Mouse (Mus musculus): Measurements from ENCODE around the gene Pabpc1l. TPM values are rescaled to one million over a fixed set of nuclear protein-coding genes. Genes with fewer than 3 reads are reported as not detected.

Pabpc1l gene
- total and polyA plus RNA-seq, 3 experiments, result 0.47 to 0.96 (median 0.76) TPM

DNA sequence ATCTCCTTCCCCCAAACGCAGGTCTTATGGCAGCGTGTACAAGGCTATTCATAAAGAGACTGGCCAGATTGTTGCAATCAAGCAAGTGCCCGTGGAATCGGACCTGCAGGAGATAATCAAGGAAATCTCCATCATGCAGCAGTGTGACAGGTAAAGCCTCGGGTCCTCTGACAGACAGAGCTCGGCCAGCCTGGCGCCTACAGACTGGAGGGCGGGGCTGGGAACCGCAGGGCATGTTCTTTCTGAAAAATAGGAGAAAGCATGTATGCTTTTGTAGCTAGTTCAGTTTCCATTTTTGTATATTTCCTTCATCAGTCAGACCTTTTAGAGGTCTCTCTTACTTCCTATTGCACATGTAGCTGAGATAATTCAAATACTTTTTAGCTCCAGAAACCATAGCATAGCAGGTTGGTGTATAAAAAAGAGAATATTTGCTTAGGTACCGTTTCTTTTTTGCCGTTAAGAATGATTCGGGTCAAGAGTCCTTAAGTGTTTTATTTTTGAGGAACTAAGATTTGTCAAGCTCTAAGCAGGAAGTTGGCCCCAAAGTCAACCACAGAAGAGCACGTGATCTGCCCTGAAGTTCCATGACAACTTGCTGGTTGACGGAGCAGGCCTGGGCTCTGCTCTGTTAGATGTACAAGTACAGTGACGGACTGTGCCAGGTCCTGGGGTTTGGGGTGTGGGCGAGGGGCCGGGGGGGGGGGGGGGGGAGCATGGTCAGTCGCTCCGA lies 58.5 kb downstream of the Pabpc1l start:
- peaks cover 12 to 89% of the 10 kb centered on the region in 2 experiments for H3K4me1 ChIP-seq (ENCODE audit: control insufficient read depth in 1 of 2, insufficient read depth in 2 of 2)
- peak overlapping the region; percentile 75 for H3K9ac ChIP-seq (ENCODE audit: insufficient read depth, low read depth)
- in situ Hi-C loops (cut with MboI; ENCODE audit: low pct_ligation_motif_present, low pct_unique_long_range_greater_than_20kb, low sequenced_read_pairs) (no loop called here), dilution Hi-C loops (cut with MboI; ENCODE audit: extremely low pct_ligation_motif_present, extremely low pct_unique_long_range_greater_than_20kb, low sequenced_read_pairs) (no loop called here)
- DNase-seq (ENCODE audit: extremely low read depth), result peak; percentile 96
- TF ChIP-seq JUN (IDR thresholded peaks at IDR 0.05; ENCODE audit: insufficient read depth, low read depth, low read length) (no peak), NELFE (IDR thresholded peaks at IDR 0.05; ENCODE audit: low read depth, low read length) (no peak), MAZ (IDR thresholded peaks at IDR 0.05; ENCODE audit: low read depth, low read length) (0 out of 2 replicates have a peak, but pooled peaks have one; percentile 41), MAFK (IDR thresholded peaks at IDR 0.05; ENCODE audit: insufficient replicate concordance, low read length) (no peak), PAX5 (IDR thresholded peaks at IDR 0.05; ENCODE audit: low read length) (no peak), TBP (conservative IDR thresholded peaks at IDR 0.05; ENCODE audit: low read depth, low read length) (0 out of 2 replicates have a peak, but pooled peaks have one; percentile 49), POLR2A (IDR thresholded peaks at IDR 0.05; ENCODE audit: low read depth, low read length) (peak; percentile 21; the same call in 1 of the 2 replicates), USF1 (IDR thresholded peaks at IDR 0.05; ENCODE audit: low read depth, low read length) (peak; percentile 91), ZC3H11A (IDR thresholded peaks at IDR 0.05; ENCODE audit: low read depth, low read length) (no peak), UBTF (IDR thresholded peaks at IDR 0.05; ENCODE audit: low read depth, low read length) (no peak), BHLHE40 (IDR thresholded peaks at IDR 0.05; ENCODE audit: low read depth, low read length) (peak; percentile 98), NRF1 (IDR thresholded peaks at IDR 0.05; ENCODE audit: low read depth, low read length) (no peak), JUND (conservative IDR thresholded peaks at IDR 0.05; ENCODE audit: low read depth, low read length) (no peak), SMC3 (IDR thresholded peaks at IDR 0.05; ENCODE audit: low read depth, low read length) (no peak), GABPA (IDR thresholded peaks at IDR 0.05; ENCODE audit: insufficient replicate concordance, low read depth, low read length) (no peak), IRF4 (IDR thresholded peaks at IDR 0.05; ENCODE audit: low read depth, low read length) (peak; percentile 83), MYC (IDR thresholded peaks at IDR 0.05; ENCODE audit: low read depth, low read length) (peak; percentile 90), SIN3A (IDR thresholded peaks at IDR 0.05; ENCODE audit: low read length) (peak; percentile 93), USF2 (conservative IDR thresholded peaks at IDR 0.05; ENCODE audit: low read depth, low read length) (peak; percentile 91), CHD1 (IDR thresholded peaks at IDR 0.05; ENCODE audit: low read depth, low read length) (no peak), MEF2A (IDR thresholded peaks at IDR 0.05; ENCODE audit: borderline replicate concordance, low read depth, low read length) (peak; percentile 57; the same call in 1 of the 2 replicates), ETS1 (conservative IDR thresholded peaks at IDR 0.05; ENCODE audit: low read depth, low read length) (peak; percentile 79), ZNF384 (IDR thresholded peaks at IDR 0.05; ENCODE audit: low read depth, low read length) (no peak), POLR2AphosphoS2 (IDR thresholded peaks at IDR 0.05; ENCODE audit: low read depth, low read length) (no peak), RCOR1 (conservative IDR thresholded peaks at IDR 0.05; ENCODE audit: low read depth, low read length) (peak; percentile 78; the same call in 1 of the 2 replicates), MXI1 (IDR thresholded peaks at IDR 0.05; ENCODE audit: low read depth, low read length) (peak; percentile 75), HCFC1 (IDR thresholded peaks at IDR 0.05; ENCODE audit: low read depth, low read length) (no peak), RAD21 (IDR thresholded peaks at IDR 0.05; ENCODE audit: low read depth, low read length) (no peak), ELF1 (IDR thresholded peaks at IDR 0.05; ENCODE audit: low read depth, low read length) (peak; percentile 78), E2F4 (IDR thresholded peaks at IDR 0.05; ENCODE audit: insufficient replicate concordance, low read depth, low read length) (no peak), ZMIZ1 (IDR thresholded peaks at IDR 0.05; ENCODE audit: low read depth, low read length) (no peak), CTCF (conservative IDR thresholded peaks at IDR 0.05 in 1 of 2, IDR thresholded peaks at IDR 0.05 in 1 of 2; ENCODE audit: low read depth in 2 of 2, low read length in 2 of 2) (no peak), CHD2 (IDR thresholded peaks at IDR 0.05; ENCODE audit: low read length) (no peak), TCF12 (IDR thresholded peaks at IDR 0.05; ENCODE audit: low read depth, low read length) (peak; percentile 74), KAT2A (IDR thresholded peaks at IDR 0.05; ENCODE audit: insufficient replicate concordance, low read length) (no peak), MAX (IDR thresholded peaks at IDR 0.05; ENCODE audit: low read length) (peak; percentile 94), ZKSCAN1 (IDR thresholded peaks at IDR 0.05; ENCODE audit: borderline replicate concordance, low read depth, low read length) (no peak), EP300 (IDR thresholded peaks at IDR 0.05; ENCODE audit: low read length) (peak; percentile 87)
- H3K4me2 ChIP-seq (ENCODE audit: insufficient read depth, low read depth, poor library complexity, severe bottlenecking), result peak overlapping the region; percentile 90
- peak overlapping the region in 2 of 3 experiments; percentile 33 to 37 for H3K4me3 ChIP-seq (replicated peaks in 1 of 3; ENCODE audit: low read depth in 2 of 3, low read length in 2 of 3, poor library complexity in 1 of 3)
- H3K79me2 ChIP-seq (replicated peaks; ENCODE audit: control insufficient read depth, extremely low read depth, insufficient read depth, poor library complexity, severe bottlenecking), result peaks cover 33% of the 10 kb centered on the region
- H3K9me3 ChIP-seq (replicated peaks; ENCODE audit: low read length), result no peaks in the 10 kb centered on the region
- no peaks in the 10 kb centered on the region for H3K27me3 ChIP-seq (replicated peaks)
- H3K27ac ChIP-seq (ENCODE audit: insufficient read depth, low read depth), result peak overlapping the region; percentile 99
- H3K36me3 ChIP-seq (replicated peaks in 1 of 2; ENCODE audit: control insufficient read depth in 1 of 2, insufficient read depth in 1 of 2, low read length in 1 of 2), result peaks cover 53 to 76% of the 10 kb centered on the region in 2 experiments

Measured in CH12.LX (cell line).